Mouse (Mus musculus) heart, embryonic 16.5 days (tissue): ENCODE data around the gene Mrps21. TPM values are rescaled to one million over a fixed set of nuclear protein-coding genes. Genes with fewer than 3 reads are reported as not detected.

ENCODE experiments used
- ATAC-seq: fragments of 200-750 bp; cut with Nextera tagmentation; replicated peaks from 2 replicates; pipeline ENCODE4 v1.8.0; 2017; ENCODE audit warnings: moderate number of reproducible peaks; ENCODE audit not compliant: insufficient read depth, low FRiP score; ENCODE audit errors: extremely low read depth
- H3K27ac ChIP-seq: fragments of 300-500 bp; sonication (generic); 2 replicates; pipeline ENCODE4 v1.5.1; 2014; ENCODE audit warnings: mild to moderate bottlenecking, low read length, control low read depth, moderate library complexity
- H3K27me3 ChIP-seq: fragments of 300-500 bp; sonication (generic); 2 replicates; pipeline ENCODE4 v1.6.1; 2014; ENCODE audit warnings: low read length, mixed read lengths; ENCODE audit not compliant: control insufficient read depth, insufficient read depth
- H3K36me3 ChIP-seq: fragments of 300-500 bp; sonication (generic); 2 replicates; pipeline ENCODE4 v1.6.1; 2014; ENCODE audit not compliant: control insufficient read depth, insufficient read depth
- H3K4me1 ChIP-seq: fragments of 300-500 bp; sonication (generic); 2 replicates; pipeline ENCODE4 v1.6.1; 2014; ENCODE audit warnings: low read length, mixed read lengths; ENCODE audit not compliant: control insufficient read depth, insufficient read depth
- H3K4me2 ChIP-seq: fragments of 300-500 bp; sonication (generic); 2 replicates; pipeline ENCODE4 v1.6.1; 2014; ENCODE audit warnings: low read depth, mild to moderate bottlenecking, control low read depth, low read length
- H3K4me3 ChIP-seq: fragments of 300-500 bp; sonication (generic); 2 replicates; pipeline ENCODE4 v1.5.1; 2014; ENCODE audit warnings: mild to moderate bottlenecking, control low read depth, low read length
- H3K9ac ChIP-seq: fragments of 300-500 bp; sonication (generic); 2 replicates; pipeline ENCODE4 v1.6.1; 2014; ENCODE audit warnings: low read length, control low read depth
- H3K9me3 ChIP-seq: fragments of 300-500 bp; sonication (generic); replicated peaks from 2 replicates; pipeline ENCODE4 v1.6.1; 2016; ENCODE audit warnings: low read length; ENCODE audit not compliant: control insufficient read depth
- WGBS: fragments of 180-500 bp; shearing (Covaris S2); extraction: QIAGEN DNeasy Blood & Tissue Kit; methylation state at CpG from one replicate; pipeline ENCODE4 v1.1.7; 2014; 5-methylcytosine and 5-hydroxymethylcytosine counted together
- polyA plus RNA-seq: library from polyadenylated mRNA; unstranded; fragments of >200 nt; fragmentation: Nextera tagmentation; extraction: Ambion mirVana; gene quantifications from 2 replicates; pipeline ENCODE4 v1.2.1, GENCODE M21; 2015

Gene Mrps21
- polyA plus RNA-seq, 1 experiment from 2014 or later = 356 TPM

DNA sequence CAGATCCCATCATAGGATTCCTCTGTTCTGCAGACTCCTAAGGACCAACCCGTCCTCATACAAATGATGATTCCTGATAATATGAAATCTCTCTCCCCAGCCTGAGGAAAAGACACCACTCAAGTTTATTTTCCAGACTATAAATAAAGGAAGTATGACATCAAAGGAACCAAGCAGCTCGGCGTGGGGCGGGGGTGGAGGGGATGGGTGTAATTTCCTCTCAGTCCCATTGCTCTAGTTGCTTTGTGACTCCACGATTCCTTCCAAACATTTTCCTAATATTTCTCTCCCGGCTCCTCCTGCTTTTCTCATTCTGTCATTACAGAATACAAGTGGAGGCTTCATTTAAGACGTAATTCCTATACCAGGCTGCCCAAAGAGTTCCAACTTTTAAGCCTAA lies 21.8 kb upstream of the Mrps21 start:
- WGBS = 18% methylated on average over 7 of the region's 7 CpGs
- Histone ChIP-seq H3K27me3 (no peaks in the 10 kb centered on the region), H3K4me2 (peak overlapping the region; percentile 60), H3K27ac (peak overlapping the region; percentile 97), H3K4me3 (peak overlapping the region; percentile 66), H3K9ac (peak overlapping the region; percentile 72), H3K9me3 (no peaks in the 10 kb centered on the region), H3K4me1 (peaks cover 32% of the 10 kb centered on the region), H3K36me3 (peaks cover 5% of the 10 kb centered on the region; the same call in 1 of the 2 replicates)
- ATAC-seq = no peak

DNA sequence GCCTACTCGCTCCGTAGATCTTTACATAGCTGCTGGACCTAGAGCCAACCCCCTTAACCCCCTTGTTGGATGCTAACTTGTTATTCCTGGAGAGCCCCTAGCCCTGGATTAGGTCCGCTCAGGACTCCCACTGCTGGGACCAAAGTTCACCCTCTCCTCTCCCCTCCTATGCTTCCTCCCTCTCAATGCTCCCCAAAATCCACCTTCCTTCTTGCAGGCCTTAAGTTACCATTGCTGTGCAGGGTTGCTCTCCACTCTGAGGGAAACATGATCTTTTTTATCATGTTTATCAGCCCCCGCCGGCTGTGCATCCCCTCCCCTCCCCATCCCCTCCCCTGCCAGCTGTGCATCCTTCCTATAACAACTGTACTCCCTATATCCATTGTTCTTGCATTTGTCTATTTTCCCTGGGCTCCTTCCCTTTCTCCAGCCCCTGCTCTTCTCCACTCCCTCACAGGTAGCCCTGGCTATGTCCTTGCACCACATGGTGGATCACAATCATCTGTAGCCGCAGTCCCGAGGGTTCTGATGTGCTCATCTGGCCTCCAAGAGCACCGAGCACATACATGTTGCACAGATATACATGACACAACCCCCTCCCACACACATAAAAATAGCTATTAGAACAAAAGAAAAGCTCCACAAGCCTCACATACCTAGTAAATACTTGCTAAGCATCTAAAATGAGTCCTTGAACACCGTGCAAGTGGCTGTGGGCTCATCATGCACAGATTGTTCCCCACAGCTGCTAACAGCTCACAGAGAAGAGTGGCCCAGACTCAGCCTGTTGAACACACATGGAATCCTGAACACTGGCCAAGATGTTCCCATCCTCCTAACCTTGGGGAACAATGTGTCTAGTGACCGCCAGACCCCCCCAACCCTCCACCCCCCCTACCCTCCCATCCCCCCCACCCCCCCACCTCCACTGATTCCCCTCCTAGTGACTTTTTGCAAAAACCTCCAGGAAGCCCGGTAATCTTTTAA lies 21.0 kb upstream of the Mrps21 start:
- no peak for ATAC-seq
- 32% methylated on average over 11 of the region's 11 CpGs for WGBS
- Histone ChIP-seq H3K27me3 (no peaks in the 10 kb centered on the region), H3K4me2 (peak overlapping the region; percentile 67), H3K4me3 (peak overlapping the region; percentile 54), H3K4me1 (peaks cover 32% of the 10 kb centered on the region), H3K27ac (peak overlapping the region; percentile 97), H3K9me3 (no peaks in the 10 kb centered on the region), H3K9ac (peak overlapping the region; percentile 73), H3K36me3 (peaks cover under 1% of the 10 kb centered on the region; the same call in 1 of the 2 replicates)

DNA sequence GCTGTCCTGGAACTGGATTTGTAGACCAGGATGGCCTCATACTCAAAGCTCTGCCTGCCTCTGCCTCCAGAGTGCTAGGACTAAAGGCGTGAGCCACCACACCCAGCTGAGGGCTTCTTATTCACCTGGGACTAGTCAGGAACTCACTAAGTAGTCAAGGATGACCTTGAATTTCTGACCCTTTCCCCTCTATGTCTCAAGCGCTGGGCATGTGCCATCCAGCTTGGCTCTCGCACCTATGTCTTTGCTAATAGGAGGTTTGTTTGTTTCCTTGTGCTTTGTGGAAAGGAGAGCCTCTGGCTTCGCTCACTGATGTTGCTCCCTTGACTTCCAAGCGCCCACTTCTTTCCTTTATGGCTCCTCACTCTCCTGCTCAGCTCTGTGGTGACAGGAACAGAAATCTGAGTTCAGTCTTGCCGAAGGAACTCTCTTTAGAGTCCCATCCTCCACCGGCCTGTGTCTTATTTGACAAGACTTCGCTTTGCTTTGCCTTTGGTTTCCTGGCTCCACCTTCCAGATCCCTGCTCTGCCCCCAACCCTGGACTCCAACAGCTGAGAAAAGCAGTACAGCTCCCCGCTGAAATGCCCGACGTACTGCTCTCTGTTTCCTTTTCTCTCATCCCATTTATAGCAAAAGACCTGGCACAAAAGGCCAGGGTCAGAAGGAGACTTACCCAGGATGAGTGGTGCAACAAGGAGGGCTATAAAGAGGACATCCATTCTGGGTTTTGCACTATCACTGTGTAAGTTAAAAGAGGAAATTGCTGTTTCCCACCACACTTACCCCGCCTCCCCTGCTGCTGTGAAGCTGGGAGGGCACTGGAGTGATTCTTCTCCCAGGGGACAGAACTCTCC lies 20.1 kb upstream of the Mrps21 start, which contains the start of gene BC028528:
Gene BC028528, minus strand, starts transcription at position 795 of the 855 bp plus-strand sequence.
- H3K9ac ChIP-seq = peak within 1 kb of the TSS; percentile 73

DNA sequence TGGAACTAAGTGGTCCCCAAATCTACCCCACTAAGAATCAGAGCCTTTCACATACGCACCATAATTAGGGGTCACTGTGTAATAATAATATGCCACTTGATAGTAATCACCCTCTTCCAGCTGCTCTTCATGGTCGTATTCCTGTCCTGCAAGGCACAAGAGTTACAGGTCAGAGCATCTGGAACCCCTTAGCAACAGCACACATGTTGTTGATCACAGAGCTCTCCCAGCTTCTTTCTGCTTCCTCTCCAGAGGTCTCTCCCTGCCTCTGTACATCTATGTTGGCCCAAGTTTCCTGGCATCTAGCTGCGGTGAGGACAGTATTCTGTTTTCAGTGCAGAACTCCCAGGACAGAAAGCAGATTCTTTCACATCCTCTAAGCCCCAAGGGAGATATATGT lies 18.3 kb upstream of the Mrps21 start:
- Histone ChIP-seq H3K4me3 (no peak overlapping the region), H3K27ac (no peak overlapping the region), H3K9me3 (no peaks in the 10 kb centered on the region), H3K27me3 (no peaks in the 10 kb centered on the region), H3K4me1 (peaks cover 24% of the 10 kb centered on the region), H3K4me2 (no peak overlapping the region), H3K36me3 (peaks cover 5% of the 10 kb centered on the region; the same call in 1 of the 2 replicates), H3K9ac (no peak overlapping the region)
- WGBS = 68% methylated on average over 3 of the region's 3 CpGs
- no peak for ATAC-seq

More for the DNA sequence above, 20.1 kb upstream of the Mrps21 start, which contains the start of gene BC028528:
- H3K36me3 ChIP-seq = no peaks in the 10 kb centered on the region
- no peaks in the 10 kb centered on the region for H3K9me3 ChIP-seq
- H3K4me2 ChIP-seq = peak within 1 kb of the TSS; percentile 67
- no peaks in the 10 kb centered on the region for H3K27me3 ChIP-seq
- peak within 1 kb of the TSS; percentile 97 for H3K27ac ChIP-seq
- H3K4me3 ChIP-seq = peak within 1 kb of the TSS; percentile 54
- H3K4me1 ChIP-seq = peaks cover 32% of the 10 kb centered on the region
- ATAC-seq = no peak
- 19% methylated on average over 12 of the region's 12 CpGs for WGBS

DNA sequence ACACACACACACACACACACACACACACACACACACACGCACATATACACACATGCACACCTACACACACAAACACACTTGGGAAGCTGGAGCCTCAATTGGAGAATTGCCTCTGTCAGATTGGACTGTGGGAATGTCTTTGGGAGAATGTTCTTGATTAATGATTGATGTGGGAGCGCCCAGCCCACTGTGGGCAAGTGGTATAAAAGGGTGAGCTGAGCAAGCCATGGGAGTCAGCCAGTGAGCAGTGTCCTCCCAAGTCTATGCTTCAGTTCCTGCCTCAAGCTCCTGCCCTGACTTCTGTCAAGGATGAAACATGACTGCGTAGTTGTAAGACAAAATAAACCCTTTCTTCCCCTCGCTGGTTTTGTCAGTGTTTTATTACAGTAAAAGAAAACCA lies 16.3 kb upstream of the Mrps21 start:
- Histone ChIP-seq H3K4me2 (no peak overlapping the region), H3K9ac (no peak overlapping the region), H3K9me3 (no peaks in the 10 kb centered on the region), H3K4me3 (no peak overlapping the region), H3K27ac (no peak overlapping the region), H3K27me3 (no peaks in the 10 kb centered on the region), H3K36me3 (peaks cover 8% of the 10 kb centered on the region; the same call in 1 of the 2 replicates), H3K4me1 (peaks cover 22% of the 10 kb centered on the region)
- no peak for ATAC-seq
- WGBS = 75% methylated on average over 4 of the region's 4 CpGs

DNA sequence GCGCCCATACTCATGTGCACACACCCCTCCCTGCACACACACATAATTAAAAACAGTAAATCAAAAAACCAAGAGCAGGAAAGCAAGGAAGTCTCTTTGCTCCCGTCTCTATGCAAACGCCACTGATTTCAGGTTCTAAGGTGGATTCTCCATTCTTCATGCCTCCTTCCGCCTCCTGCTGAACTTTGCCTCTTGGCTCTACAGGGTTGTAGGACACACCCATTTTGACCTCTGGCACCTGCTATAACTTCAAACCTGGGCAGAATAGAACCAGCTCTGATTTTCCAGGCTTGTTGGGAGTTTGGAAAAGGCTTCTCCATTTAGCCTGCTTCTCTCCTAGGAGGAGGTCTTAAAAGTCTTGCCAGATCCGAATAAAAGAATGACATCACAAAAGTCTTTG lies 13.1 kb upstream of the Mrps21 start:
- Histone ChIP-seq H3K4me1 (peaks cover 16% of the 10 kb centered on the region), H3K36me3 (peaks cover 8% of the 10 kb centered on the region; the same call in 1 of the 2 replicates), H3K4me3 (no peak overlapping the region), H3K9ac (no peak overlapping the region), H3K4me2 (no peak overlapping the region), H3K27ac (no peak overlapping the region), H3K27me3 (no peaks in the 10 kb centered on the region), H3K9me3 (no peaks in the 10 kb centered on the region)
- 86% methylated on average over 5 of the region's 5 CpGs for WGBS
- ATAC-seq = no peak

DNA sequence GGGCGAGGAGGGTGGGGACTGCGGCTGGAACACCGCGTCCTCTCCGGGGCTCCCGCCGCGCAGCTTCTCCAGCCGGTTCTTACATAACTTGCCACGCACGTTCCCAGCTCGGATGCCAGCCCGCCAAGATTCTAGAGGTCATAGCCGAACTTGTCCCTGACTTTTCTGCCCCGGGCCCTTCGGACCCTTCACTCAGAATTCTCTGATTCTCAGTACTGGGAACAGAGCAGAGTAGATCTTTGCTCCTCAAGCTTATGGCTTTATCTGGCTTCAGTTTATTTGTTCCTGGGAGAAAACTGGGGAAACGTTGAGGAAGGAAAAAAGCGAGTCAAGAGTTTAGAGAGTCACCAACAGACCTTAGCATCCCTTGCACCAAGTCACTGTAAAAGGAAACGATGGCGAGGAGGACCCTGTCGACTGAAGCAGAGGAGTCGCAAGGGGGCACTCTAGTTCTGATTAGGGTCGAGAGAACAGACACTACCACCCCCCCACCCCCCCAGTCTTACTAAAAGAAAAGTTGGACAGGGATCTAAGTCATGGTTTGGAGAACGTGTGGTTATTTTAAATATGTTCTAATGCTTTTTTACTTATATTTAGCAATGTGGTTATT lies 11.6 kb upstream of the Mrps21 start:
- Histone ChIP-seq H3K27ac (peak overlapping the region; percentile 69), H3K4me3 (peak overlapping the region; percentile 66), H3K9ac (peak overlapping the region; percentile 66), H3K4me1 (peaks cover 16% of the 10 kb centered on the region), H3K27me3 (no peaks in the 10 kb centered on the region), H3K9me3 (no peaks in the 10 kb centered on the region), H3K36me3 (peaks cover 8% of the 10 kb centered on the region; the same call in 1 of the 2 replicates), H3K4me2 (peak overlapping the region; percentile 100)
- 2% methylated on average over 24 of the region's 24 CpGs for WGBS
- 0 out of 2 replicates have a peak, but pooled peaks have one; percentile 24 for ATAC-seq

DNA sequence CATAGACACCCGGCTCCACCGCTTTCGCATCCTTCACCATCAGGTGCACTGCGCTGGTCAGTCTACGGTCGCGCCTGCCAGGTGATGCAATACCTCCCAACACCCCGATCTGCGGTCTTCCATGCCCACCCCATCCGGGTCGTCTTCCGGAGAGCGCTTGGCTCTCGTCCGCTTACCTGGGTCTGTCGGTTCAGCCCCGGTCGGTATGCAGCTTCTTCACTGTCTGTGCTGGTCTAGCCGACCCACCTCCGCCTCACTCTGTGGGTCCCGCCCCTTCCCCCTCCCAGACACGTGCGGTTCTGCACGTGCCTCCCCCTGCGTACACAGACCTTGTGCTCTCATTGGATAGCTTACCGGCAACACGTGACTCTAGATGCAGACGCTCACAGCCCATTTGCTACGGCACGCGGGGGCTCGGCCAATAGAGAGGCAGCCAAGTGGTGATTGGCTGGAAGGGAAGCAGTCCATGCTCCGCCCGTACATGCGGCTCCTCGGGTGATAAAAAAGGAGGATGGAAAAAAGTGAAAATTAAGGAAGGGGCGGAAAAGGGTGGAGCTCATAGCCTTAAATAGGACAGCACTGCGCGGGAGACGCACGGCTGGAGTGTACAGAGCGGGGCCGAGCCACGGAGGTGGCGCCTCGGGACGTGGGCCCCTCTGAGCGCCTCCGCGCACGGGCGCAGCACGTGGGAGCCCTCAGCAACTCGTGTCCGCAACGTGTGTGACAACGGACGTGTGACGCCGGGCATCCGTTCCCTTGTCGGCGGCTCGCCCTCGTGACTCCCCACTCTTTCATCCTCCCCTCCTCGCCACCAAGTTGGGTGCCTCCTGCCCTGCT lies 10.9 kb upstream of the Mrps21 start, which contains the start of gene Ciart:
Gene Ciart, minus strand, starts transcription at position 273 of the 837 bp plus-strand sequence.
- peak within 1 kb of the TSS; percentile 66 for H3K4me3 ChIP-seq
- under 1% methylated on average over 65 of the region's 66 CpGs for WGBS
- ATAC-seq = peak; percentile 96
- H3K36me3 ChIP-seq = peaks cover 8% of the 10 kb centered on the region; the same call in 1 of the 2 replicates
- H3K27ac ChIP-seq = peak within 1 kb of the TSS; percentile 69
- H3K4me2 ChIP-seq = peak within 1 kb of the TSS; percentile 100
- peaks cover 16% of the 10 kb centered on the region for H3K4me1 ChIP-seq
- H3K9ac ChIP-seq = peak within 1 kb of the TSS; percentile 66
- H3K27me3 ChIP-seq = no peaks in the 10 kb centered on the region
- no peaks in the 10 kb centered on the region for H3K9me3 ChIP-seq
